Comparison of ENCODE assay signal across 9 mouse cellular contexts in genomic region chr10:64087521-64087920, GRCm38 (mm10). TPM values are rescaled to one million over a fixed set of nuclear protein-coding genes. Genes with fewer than 3 reads are reported as not detected.
DNase-seq lines count a peak whose midpoint lies in the region; ATAC-seq and TF ChIP-seq lines count a peak whose summit lies in the region.
"Had no signal": no experiment of that assay in that cellular context is flagged by ENCODE, and none has a peak within 500 bp of the region (broad histone marks: within the 10 kb centered on the region; RNA-seq: fewer than 3 reads in every experiment).

No protein-coding gene starts in this region.

- ATAC-seq in limb, embryonic 14.5 days (ENCODE audit: low FRiP score, low read depth), result no peak

- no peak overlapping the region for H3K27ac ChIP-seq in gastrocnemius, adult 2 months
- H3K27ac ChIP-seq in limb, embryonic 14.5 days (replicated peaks; ENCODE audit: low read depth, low read length), result no peak overlapping the region

- no peaks in the 10 kb centered on the region for H3K9me3 ChIP-seq in limb, embryonic 14.5 days (ENCODE audit: control insufficient read depth, low read length)

- WGBS in limb, embryonic 14.5 days, result 1% methylated on average over 12 of the region's 12 CpGs

- intact Hi-C loops in gastrocnemius, adult 2 months (cut with DNase I), result no loop called here

- peak overlapping the region; percentile 55 for H3K4me3 ChIP-seq in gastrocnemius, adult 2 months
- H3K4me3 ChIP-seq in limb, embryonic 14.5 days (replicated peaks; ENCODE audit: low read length), result peak overlapping the region; percentile 36

- peaks cover 42% of the 10 kb centered on the region for H3K27me3 ChIP-seq in limb, embryonic 14.5 days (ENCODE audit: control insufficient read depth, insufficient read depth, low read length)

- no peak for TF ChIP-seq POLR2A in limb, embryonic 14.5 days (IDR thresholded peaks at IDR 0.05; ENCODE audit: borderline replicate concordance, extremely low read depth, insufficient read depth, insufficient read length)

- no peak for DNase-seq in gastrocnemius, adult 2 months
- no peak for DNase-seq in gastrocnemius, adult 18-20 months (ENCODE audit: low spot score)
- peak; percentile 40 for DNase-seq in retina, postnatal 1 day
- DNase-seq in retina, embryonic 14.5 days (ENCODE audit: low spot score), result no peak
- no peak for DNase-seq in limb, embryonic 14.5 days (ENCODE audit: low spot score)
- no peak for DNase-seq in thymus, adult 18-20 months
- DNase-seq in right cerebral cortex, postnatal 36 days (ENCODE audit: low spot score in 2 of 2), result no peak
- DNase-seq in adrenal gland, adult 2 months, result no peak

- no peaks in the 10 kb centered on the region for H3K36me3 ChIP-seq in limb, embryonic 14.5 days (ENCODE audit: control insufficient read depth, insufficient read depth, low read length)

- peaks cover 10% of the 10 kb centered on the region for H3K4me1 ChIP-seq in limb, embryonic 14.5 days (ENCODE audit: control insufficient read depth, insufficient read depth, low read length)

- no peak for TF ChIP-seq CTCF in gastrocnemius, adult 2 months (IDR thresholded peaks at IDR 0.05)

- H3K4me2 ChIP-seq in limb, embryonic 14.5 days (replicated peaks; ENCODE audit: low read depth, low read length, severe bottlenecking), result peak overlapping the region; percentile 60

- no peak overlapping the region for H3K9ac ChIP-seq in limb, embryonic 14.5 days (ENCODE audit: low read depth, low read length, severe bottlenecking)

RNA-seq across cellular contexts. Expression of gene Lrrtm3, which starts 2.6 kb away (rescaled TPM):
- under 1 TPM; 0.41 to 0.59 TPM for total RNA-seq in gastrocnemius, adult 2 months (2021)
- under 1 TPM; 0.43 TPM for total RNA-seq in gastrocnemius, adult 18-20 months (2021)
- polyA plus RNA-seq in limb, embryonic 14.5 days (2012; rRNA removed), result 1.1 and 2.1 TPM in 2 replicates
- polyA plus RNA-seq in limb, embryonic 14.5 days (2014; fragmentation: Nextera tagmentation; extraction: Ambion mirVana), result 1.8 and 1.9 TPM in 2 replicates
- 1 to 10 TPM in 1 of 2 experiments, under 1 TPM in 1; 0.89 to 1.1 TPM for total RNA-seq in adrenal gland, adult 2 months (2021)
- polyA plus RNA-seq in adrenal gland, adult 2 months (2012; rRNA removed), result 0.17 and 0.20 TPM in 2 replicates
- polyA plus RNA-seq: C2C12 had no signal
